Mouse (Mus musculus) thymus, adult 2 months (tissue): ENCODE measurements around the gene Arhgap44.

Source experiments
- CTCF ChIP-seq: fragments of 200-500 bp; IDR thresholded peaks from 2 replicates; pipeline ENCODE4 v1.5.1; 2012; ENCODE audit warnings: mild to moderate bottlenecking, control low read depth, low read length, moderate library complexity, borderline replicate concordance; ENCODE audit not compliant: control insufficient read depth, poor library complexity, insufficient read depth; ENCODE audit errors: extremely low read depth
- POLR2A ChIP-seq: fragments of 200-500 bp; IDR thresholded peaks from 2 replicates; pipeline ENCODE4 v1.6.1; 2012; ENCODE audit warnings: mild to moderate bottlenecking, low read length, control low read depth, moderate library complexity; ENCODE audit not compliant: control insufficient read depth, poor library complexity, insufficient read depth; ENCODE audit errors: extremely low read depth

GRCm38 (mm10) chr11:65030201-65030600 lies 132.6 kb downstream of the Arhgap44 start:
- TF ChIP-seq CTCF (no peak), POLR2A (no peak)
